Mouse (Mus musculus): ENCODE measurements around the gene Gm3558. TPM values are rescaled to one million over a fixed set of nuclear protein-coding genes. Genes with fewer than 3 reads are reported as not detected.

The Gm3558 gene
- polyA plus RNA-seq (2014; fragmentation: Illumina TruSeq; extraction: RNeasy Lipid Tissue Mini Kit (QIAGEN cat#74804); ENCODE audit: low read depth, low replicate concordance): 0.43 TPM

DNA sequence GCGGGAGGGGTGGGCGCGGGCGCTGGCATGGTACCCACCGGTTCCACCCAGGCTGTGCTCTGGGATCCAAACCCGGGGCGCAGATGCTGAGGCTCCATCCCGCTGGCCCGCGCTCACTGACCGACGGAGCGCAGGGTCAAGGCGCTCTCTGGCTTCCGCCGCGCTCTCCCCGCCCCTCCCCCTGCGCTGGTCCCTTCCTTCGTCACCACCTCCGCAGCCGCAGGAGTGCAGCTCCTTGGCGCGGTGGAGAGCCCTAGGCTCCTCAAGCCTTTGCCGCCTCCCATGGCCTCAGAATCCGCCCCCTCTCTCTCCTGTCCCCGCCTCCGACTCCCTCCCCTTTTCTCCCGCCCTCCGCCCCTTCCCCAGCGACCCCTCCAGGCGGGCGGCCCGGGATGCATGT is at the start of gene Gm3558:
TSS of gene Gm3558 (minus strand) at position 185 of the 400 bp plus-strand sequence.

DNA sequence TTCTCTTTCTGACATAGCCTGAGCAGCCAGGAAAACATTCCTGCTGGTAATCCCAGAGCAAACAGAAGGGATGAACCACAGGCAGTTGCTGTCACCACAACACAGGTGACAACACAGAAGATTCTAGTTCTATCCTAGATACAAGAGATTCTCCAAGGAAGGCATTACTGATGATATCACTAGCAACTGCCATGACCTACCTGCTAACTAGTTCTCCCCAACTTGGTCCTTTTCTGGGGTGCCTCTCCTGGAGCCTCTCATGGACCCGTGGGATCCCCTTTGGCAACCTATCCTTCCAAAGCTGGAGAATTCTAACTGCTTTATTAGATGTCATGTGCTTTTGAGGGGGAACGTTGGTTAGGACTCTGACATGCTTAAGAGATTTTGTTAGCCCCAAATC is 27.1 kb upstream of the Gm3558 start, which contains the start of gene Gm10338:
TSS of gene Gm10338 (minus strand) at position 101 of the 400 bp plus-strand sequence.

Other genes starting within 250 kb of the Gm3558 start
- not detected for gene Gm5797, start 236.2 kb downstream of the Gm3558 start, polyA plus RNA-seq (2014; fragmentation: Illumina TruSeq; extraction: RNeasy Lipid Tissue Mini Kit (QIAGEN cat#74804); ENCODE audit: low read depth, low replicate concordance)
- gene Gm8374, start 203.4 kb downstream of the Gm3558 start, polyA plus RNA-seq (2014; fragmentation: Illumina TruSeq; extraction: RNeasy Lipid Tissue Mini Kit (QIAGEN cat#74804); ENCODE audit: low read depth, low replicate concordance): not detected
- gene Gm3755, start 117.6 kb downstream of the Gm3558 start, polyA plus RNA-seq (2014; fragmentation: Illumina TruSeq; extraction: RNeasy Lipid Tissue Mini Kit (QIAGEN cat#74804); ENCODE audit: low read depth, low replicate concordance): not detected
- not detected for gene Gm3752, start 84.8 kb downstream of the Gm3558 start, polyA plus RNA-seq (2014; fragmentation: Illumina TruSeq; extraction: RNeasy Lipid Tissue Mini Kit (QIAGEN cat#74804); ENCODE audit: low read depth, low replicate concordance)
- gene Gm10338, start 27.0 kb upstream of the Gm3558 start, polyA plus RNA-seq (2014; fragmentation: Illumina TruSeq; extraction: RNeasy Lipid Tissue Mini Kit (QIAGEN cat#74804); ENCODE audit: low read depth, low replicate concordance): not detected
- not detected for gene Gm10128, start 75.4 kb upstream of the Gm3558 start, polyA plus RNA-seq (2014; fragmentation: Illumina TruSeq; extraction: RNeasy Lipid Tissue Mini Kit (QIAGEN cat#74804); ENCODE audit: low read depth, low replicate concordance)
- gene Gm26661, start 223.0 kb upstream of the Gm3558 start, polyA plus RNA-seq (2014; fragmentation: Illumina TruSeq; extraction: RNeasy Lipid Tissue Mini Kit (QIAGEN cat#74804); ENCODE audit: low read depth, low replicate concordance): 0.93 TPM
- gene Flnb, start 249.4 kb upstream of the Gm3558 start, polyA plus RNA-seq (2014; fragmentation: Illumina TruSeq; extraction: RNeasy Lipid Tissue Mini Kit (QIAGEN cat#74804); ENCODE audit: low read depth, low replicate concordance): 27.3 TPM

Data from adipose tissue, adult 10 weeks (tissue).